Mouse (Mus musculus) liver, postnatal 0 days (tissue): ENCODE results near the gene Ngfr.

Source experiments
- CTCF ChIP-seq: sonication (generic); IDR thresholded peaks from 2 replicates; pipeline ENCODE4 v1.5.1; 2016; ENCODE audit warnings: antibody characterized with exemption, low read depth
- EP300 ChIP-seq: IDR thresholded peaks from 2 replicates; pipeline ENCODE4 v1.6.1; 2016; ENCODE audit warnings: antibody characterized with exemption, low read depth, mild to moderate bottlenecking

GRCm38 (mm10) chr11:95569908-95570307, 17.6 kb downstream of the Ngfr start:
- TF ChIP-seq CTCF (no peak), EP300 (no peak)
